Mouse (Mus musculus) right cerebral cortex, adult 2 months (tissue): Measurements from ENCODE around the gene Tmem41b.
A peak's percentile ranks its signal among the peaks of the same experiment; 100 is the strongest.
"Not testable (repeated sequence)": the region's sequence is repeated elsewhere in the genome, so short reads cannot be mapped to it uniquely, and the experiment has no call there.

Experiments used
- DNase-seq, 2 experiments: peaks; one replicate each; pipeline ENCODE4 v3.0.0; 2021 to 2022; ENCODE audit warnings: low spot score in 2 of 2

Gene Tmem41b

GRCm38 (mm10) chr7:109977131-109977530 is 9.6 kb downstream of the Tmem41b start:
- not testable (repeated sequence) for DNase-seq

GRCm38 (mm10) chr7:109975966-109976715 is 10.6 kb downstream of the Tmem41b start:
- no peak for DNase-seq

GRCm38 (mm10) chr7:109969542-109969941 is 17.2 kb downstream of the Tmem41b start:
- no peak for DNase-seq

- DNase-seq = no peak
These were observed 17.7 kb downstream of the Tmem41b start for GRCm38 (mm10) chr7:109968924-109969450.

- peak; percentile 24 to 34 for DNase-seq
These were observed 18.7 kb downstream of the Tmem41b start for GRCm38 (mm10) chr7:109967805-109968579.

GRCm38 (mm10) chr7:109965658-109966057 is 21.1 kb downstream of the Tmem41b start:
- DNase-seq = no peak

GRCm38 (mm10) chr7:109963707-109964106 is 23.0 kb downstream of the Tmem41b start:
- no peak for DNase-seq

GRCm38 (mm10) chr7:109962596-109962995 is 24.1 kb downstream of the Tmem41b start:
- no peak for DNase-seq

- DNase-seq = no peak
These were observed 25.2 kb downstream of the Tmem41b start for GRCm38 (mm10) chr7:109961570-109961969.

GRCm38 (mm10) chr7:109960613-109961154 is 26.0 kb downstream of the Tmem41b start:
- DNase-seq = no peak

GRCm38 (mm10) chr7:109959716-109960612 is 26.8 kb downstream of the Tmem41b start, which contains the start of gene Dennd5a:
Gene Dennd5a, minus strand, starts transcription at chr7:109960470.
- DNase-seq = peak; percentile 70 to 80

GRCm38 (mm10) chr7:109958843-109959715 is 27.6 kb downstream of the Tmem41b start:
- peak in 1 of 2 experiments; percentile 23 for DNase-seq

GRCm38 (mm10) chr7:109957996-109958789 is 28.5 kb downstream of the Tmem41b start:
- no peak for DNase-seq

GRCm38 (mm10) chr7:109954622-109955401 is 31.9 kb downstream of the Tmem41b start:
- no peak for DNase-seq

GRCm38 (mm10) chr7:109951297-109951696 is 35.4 kb downstream of the Tmem41b start:
- no peak for DNase-seq

GRCm38 (mm10) chr7:109944421-109945034 is 42.2 kb downstream of the Tmem41b start:
- no peak for DNase-seq

GRCm38 (mm10) chr7:109929628-109930027 is 57.1 kb downstream of the Tmem41b start:
- DNase-seq = no peak

- peak in 1 of 2 experiments; percentile 27 for DNase-seq
These were observed 58.4 kb downstream of the Tmem41b start for GRCm38 (mm10) chr7:109928365-109928764.
